Mouse (Mus musculus) erythroblast, embryonic 14.5 days (primary cell): ENCODE results near the gene Inpp5a.

Experiments used
- GATA1 ChIP-seq: IDR thresholded peaks from 2 replicates; pipeline ENCODE4 v1.6.1; 2012; ENCODE audit warnings: low read length, inconsistent platforms, mixed read lengths
- TAL1 ChIP-seq: IDR thresholded peaks from 3 replicates; pipeline ENCODE4 v1.6.1; 2012; ENCODE audit warnings: low read length, inconsistent platforms, mixed read lengths

- TF ChIP-seq TAL1 (no peak), GATA1 (no peak)
These were observed 194.3 kb downstream of the Inpp5a start for GRCm38 (mm10) chr7:139583094-139583737.
